Mouse (Mus musculus) ovary, postnatal 10 days (tissue): ENCODE results near the gene Prc1.
"Not testable (repeated sequence)": the region's sequence is repeated elsewhere in the genome, so short reads cannot be mapped to it uniquely, and the experiment has no call there.

Source experiments
- DNase-seq: peaks from one replicate; pipeline ENCODE4 v3.0.0; 2022; ENCODE audit warnings: low spot score

The Prc1 gene

GRCm38 (mm10) chr7:80285725-80286124 is 8.5 kb upstream of the Prc1 start:
- no peak for DNase-seq

- DNase-seq = no peak
These were observed 6.5 kb upstream of the Prc1 start for GRCm38 (mm10) chr7:80287736-80288135.

GRCm38 (mm10) chr7:80294764-80295648 is 756 bp downstream of the Prc1 start:
- no peak for DNase-seq

- no peak for DNase-seq
These were observed 2.2 kb downstream of the Prc1 start for GRCm38 (mm10) chr7:80296462-80296861.

- DNase-seq = no peak
These were observed 2.8 kb downstream of the Prc1 start for GRCm38 (mm10) chr7:80297041-80297440.

- no peak for DNase-seq
These were observed 4.5 kb downstream of the Prc1 start for GRCm38 (mm10) chr7:80298754-80299153.

- DNase-seq = no peak
These were observed 5.3 kb downstream of the Prc1 start for GRCm38 (mm10) chr7:80299568-80299967.

- DNase-seq = no peak
These were observed 7.3 kb downstream of the Prc1 start for GRCm38 (mm10) chr7:80301522-80301921.

- DNase-seq = no peak
These were observed 13.5 kb downstream of the Prc1 start for GRCm38 (mm10) chr7:80307766-80308165.

GRCm38 (mm10) chr7:80310771-80311170 is 16.5 kb downstream of the Prc1 start:
- DNase-seq = no peak

- no peak for DNase-seq
These were observed 21.5 kb downstream of the Prc1 start for GRCm38 (mm10) chr7:80315733-80316132.

GRCm38 (mm10) chr7:80317439-80318115 is 23.3 kb downstream of the Prc1 start:
- DNase-seq = no peak

GRCm38 (mm10) chr7:80318670-80319069 is 24.4 kb downstream of the Prc1 start:
- DNase-seq = no peak

- DNase-seq = no peak
These were observed 25.7 kb downstream of the Prc1 start for GRCm38 (mm10) chr7:80319846-80320496.

GRCm38 (mm10) chr7:80323336-80323735 is 29.1 kb downstream of the Prc1 start:
- no peak for DNase-seq

GRCm38 (mm10) chr7:80324043-80324815 is 30.0 kb downstream of the Prc1 start, which contains the start of gene Rccd1:
Gene Rccd1 (minus strand): TSS chr7:80324454.
- peak; percentile 88 for DNase-seq

GRCm38 (mm10) chr7:80324816-80325119 is 30.5 kb downstream of the Prc1 start:
- DNase-seq = not testable (repeated sequence)

GRCm38 (mm10) chr7:80325292-80325868 is 31.1 kb downstream of the Prc1 start:
- DNase-seq = no peak

GRCm38 (mm10) chr7:80326076-80326475 is 31.8 kb downstream of the Prc1 start:
- no peak for DNase-seq

- DNase-seq = no peak
These were observed 36.0 kb downstream of the Prc1 start for GRCm38 (mm10) chr7:80330278-80330677.

- no peak for DNase-seq
These were observed 37.2 kb downstream of the Prc1 start for GRCm38 (mm10) chr7:80331433-80331832.

- no peak for DNase-seq
These were observed 40.6 kb downstream of the Prc1 start for GRCm38 (mm10) chr7:80334848-80335247.
